Mouse (Mus musculus): ENCODE measurements around the gene 4930568D16Rik. TPM values are rescaled to one million over a fixed set of nuclear protein-coding genes. Genes with fewer than 3 reads are reported as not detected.

4930568D16Rik gene
- polyA plus RNA-seq (2012; ENCODE audit: low replicate concordance): not detected in 2 replicates

DNA sequence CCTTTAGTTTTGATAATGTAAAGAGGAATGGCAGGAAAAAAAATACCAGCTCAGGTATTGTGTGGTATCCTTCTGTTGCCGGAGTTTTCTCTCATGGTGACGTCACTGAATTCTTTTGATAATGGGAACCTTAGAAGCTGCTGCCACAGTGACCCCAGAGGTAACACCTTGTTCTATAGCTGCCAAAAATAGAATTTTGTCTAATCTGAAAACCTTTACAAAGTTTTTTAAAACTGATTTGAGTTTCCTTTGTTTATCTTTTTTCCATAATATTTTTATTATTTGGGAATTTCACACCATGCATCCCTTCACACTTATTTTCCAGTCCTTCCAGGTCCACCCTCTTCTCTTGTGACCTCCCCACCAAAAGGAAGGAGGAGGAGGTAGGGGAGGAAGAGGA is at the start of gene 4930568D16Rik:
TSS of gene 4930568D16Rik (minus strand) at position 101 of the 400 bp plus-strand sequence.

DNA sequence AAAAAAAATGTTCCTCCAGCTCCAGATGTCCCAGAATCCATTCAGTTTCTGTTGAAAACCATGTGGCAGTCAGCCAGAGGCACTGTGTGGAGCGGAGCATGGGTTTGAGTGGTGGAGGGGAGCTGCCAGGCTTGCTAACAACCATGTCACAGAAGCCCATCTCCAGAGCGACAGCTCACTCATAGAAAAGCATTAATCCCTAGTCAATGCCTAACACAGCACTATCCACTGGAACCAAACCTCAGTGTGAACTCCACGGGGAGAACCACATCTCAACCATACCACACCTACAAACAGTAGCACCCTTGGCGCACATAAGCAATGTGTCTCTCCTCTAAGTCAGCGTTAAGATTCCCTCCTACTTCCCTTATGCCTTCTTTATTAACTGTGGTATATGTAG is 29.6 kb upstream of the 4930568D16Rik start, which contains the start of gene 4930402F06Rik:
TSS of gene 4930402F06Rik (minus strand) at position 80 of the 400 bp plus-strand sequence.

DNA sequence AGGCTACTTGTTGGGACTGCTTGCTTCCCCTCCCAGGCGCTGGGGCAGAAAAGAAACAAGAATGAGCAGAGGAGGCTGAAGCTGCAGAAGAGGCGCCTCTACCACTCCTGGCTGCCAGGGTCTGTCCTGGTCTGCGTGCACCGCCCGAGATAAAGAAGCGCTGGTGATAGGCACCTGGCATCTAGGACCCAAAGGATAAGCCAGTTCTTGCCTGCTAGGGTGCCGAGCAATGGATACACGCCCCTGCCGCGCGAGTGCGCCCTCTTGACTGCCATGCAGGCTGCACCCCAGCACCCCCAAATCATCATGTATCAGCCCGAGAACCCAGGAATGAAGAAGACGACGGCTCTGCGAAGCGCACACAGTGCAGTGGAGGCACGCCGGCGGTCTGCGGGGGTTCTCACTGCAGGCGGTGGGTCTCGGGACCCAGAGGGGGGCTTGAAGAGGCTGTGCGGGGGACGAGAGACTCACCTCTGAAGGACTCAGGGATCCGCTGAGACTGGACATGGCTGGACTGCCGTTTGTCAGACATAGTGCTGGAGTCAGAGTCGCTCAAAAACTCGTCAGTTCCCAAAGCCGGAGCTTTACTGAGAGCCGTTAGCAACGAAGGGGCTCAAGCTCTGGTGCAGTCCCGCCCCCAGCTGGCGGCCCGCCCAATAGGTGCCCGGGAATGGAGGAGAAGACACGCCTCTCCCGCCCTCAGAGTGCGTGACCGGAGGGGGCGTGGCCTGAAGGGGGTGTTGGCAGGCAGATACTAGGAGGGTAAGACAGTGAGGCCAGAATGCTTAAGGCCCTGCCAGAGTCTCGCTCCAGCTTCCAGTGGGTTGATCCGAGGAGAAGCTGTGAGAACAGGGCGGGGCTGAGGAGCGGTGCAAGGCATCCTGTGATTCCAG is 30.9 kb downstream of the 4930568D16Rik start, which contains the start of gene Stom:
TSS of gene Stom (minus strand) at position 589 of the 893 bp plus-strand sequence.

Other genes starting within 250 kb of the 4930568D16Rik start
- 890 and 3,350 TPM in 2 replicates for gene Rab14, start 166.6 kb downstream of the 4930568D16Rik start, polyA plus RNA-seq (2012; ENCODE audit: low replicate concordance)
- gene Gsn, start 111.3 kb downstream of the 4930568D16Rik start, polyA plus RNA-seq (2012; ENCODE audit: low replicate concordance): 58.4 and 85.3 TPM in 2 replicates
- 25.3 and 56.7 TPM in 2 replicates for gene Stom, start 30.8 kb downstream of the 4930568D16Rik start, polyA plus RNA-seq (2012; ENCODE audit: low replicate concordance)
- not detected in 2 replicates for gene 4930402F06Rik, start 29.4 kb upstream of the 4930568D16Rik start, polyA plus RNA-seq (2012; ENCODE audit: low replicate concordance)
- gene Ggta1, start 95.5 kb upstream of the 4930568D16Rik start, polyA plus RNA-seq (2012; ENCODE audit: low replicate concordance): 20.3 and 31.2 TPM in 2 replicates
- 21.2 and 57.5 TPM in 2 replicates for gene Dab2ip, start 190.5 kb upstream of the 4930568D16Rik start, polyA plus RNA-seq (2012; ENCODE audit: low replicate concordance)